Mouse (Mus musculus) cerebellum, adult 9-10 months (tissue): ENCODE data around the gene Dnajc25.

ENCODE experiments used
- DNase-seq: peaks from one replicate; pipeline ENCODE4 v3.0.0; 2022

Gene Dnajc25

DNA sequence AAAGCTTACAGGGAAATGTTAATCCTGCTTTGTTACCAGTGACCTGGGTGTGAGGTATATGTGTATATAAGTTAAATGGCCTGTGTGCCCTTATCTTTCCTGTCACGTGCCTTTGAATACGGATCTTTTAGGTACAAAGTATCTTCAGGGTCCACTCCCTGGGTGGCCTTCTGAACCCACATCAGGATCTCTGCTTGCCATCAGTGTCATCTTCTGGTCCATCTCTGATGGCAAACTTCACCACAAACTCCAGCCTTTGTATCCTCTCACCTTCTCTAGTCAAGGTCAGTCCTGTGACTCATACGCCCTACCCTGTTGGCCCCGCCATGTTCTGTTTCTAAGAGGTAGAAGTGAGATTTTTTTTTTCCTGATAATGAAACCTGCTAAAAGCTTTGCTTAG, at the start of gene Dnajc25:
Dnajc25 (plus strand) TSS at position 301 of the 400 bp plus-strand sequence.
- no peak for DNase-seq

DNA sequence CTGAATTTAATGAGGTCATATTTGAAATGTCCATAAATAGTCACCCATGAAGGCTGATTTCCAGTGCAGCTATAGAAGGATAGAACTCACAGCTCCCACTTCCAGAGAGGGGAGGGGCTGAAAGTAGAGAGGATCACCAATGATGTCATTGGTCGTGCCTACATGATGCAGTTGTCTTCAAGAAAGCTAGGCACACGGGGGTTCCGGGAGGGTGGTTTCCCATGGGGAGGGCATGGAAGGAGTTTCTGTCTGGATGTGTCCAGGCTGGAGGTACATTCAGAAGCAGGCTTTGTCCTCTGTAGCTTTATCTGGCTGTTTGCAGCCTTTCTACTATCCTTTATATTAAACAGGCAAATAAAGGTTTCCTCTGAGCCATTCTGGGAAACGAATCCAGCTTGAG, 46.5 kb upstream of the Dnajc25 start:
- no peak for DNase-seq

DNA sequence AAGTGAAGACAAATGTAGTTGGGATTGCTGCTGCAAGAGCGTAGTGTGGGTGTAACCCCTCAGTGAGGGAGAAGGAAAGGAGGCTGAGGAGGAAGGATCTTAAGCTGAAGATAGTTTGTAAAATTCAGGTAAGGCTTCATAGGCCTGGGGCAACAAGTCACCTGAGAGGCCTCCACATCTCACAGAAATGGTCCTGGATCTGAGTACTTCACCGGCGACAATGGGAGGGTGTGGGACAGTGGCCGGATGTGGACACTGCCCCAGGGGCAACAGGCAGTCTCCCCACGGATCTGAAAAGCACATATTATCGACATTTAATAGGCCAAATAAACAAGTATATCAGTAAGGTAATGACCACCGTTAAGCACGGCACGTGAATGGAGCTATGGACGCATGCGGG, 42.2 kb upstream of the Dnajc25 start:
- DNase-seq: no peak

DNA sequence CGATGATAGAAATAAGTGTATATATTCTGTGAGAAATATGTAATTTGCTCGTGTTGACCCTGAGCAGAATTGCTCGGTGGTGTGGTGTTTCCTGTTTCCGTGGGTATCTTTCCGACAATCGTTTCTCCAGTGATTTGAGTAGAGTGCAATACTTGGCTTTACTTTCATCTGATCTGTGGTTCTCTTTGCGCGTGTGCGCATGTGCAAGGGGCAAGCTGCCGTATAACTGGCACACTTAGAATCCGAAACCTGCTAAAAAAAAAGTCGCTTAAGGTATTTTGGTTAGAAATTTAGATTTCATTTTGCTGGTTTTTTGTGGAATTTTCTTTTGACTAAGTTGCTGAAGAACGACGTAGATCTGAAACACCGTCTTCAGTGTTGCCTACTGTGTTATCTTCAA, 33.1 kb upstream of the Dnajc25 start:
- no peak for DNase-seq

DNA sequence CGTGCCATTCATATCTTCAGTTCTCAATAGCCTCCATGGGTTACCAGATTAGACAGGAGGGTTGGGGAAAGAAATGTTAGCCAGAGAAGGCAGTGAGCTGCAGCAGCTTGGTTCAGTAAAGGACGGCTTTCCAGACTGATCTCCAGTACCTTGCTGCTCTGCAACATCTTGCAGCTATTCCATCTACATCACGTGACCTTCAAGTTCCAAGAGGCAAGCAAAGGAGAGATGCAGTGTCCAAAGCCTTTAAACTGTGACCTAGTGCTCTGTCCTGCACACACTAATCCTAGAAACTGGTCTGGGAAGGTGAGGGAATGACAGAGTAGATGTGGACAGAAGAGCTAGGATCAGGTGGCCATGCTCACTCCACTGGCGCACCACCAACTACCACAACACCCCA, 31.6 kb upstream of the Dnajc25 start:
- no peak for DNase-seq

DNA sequence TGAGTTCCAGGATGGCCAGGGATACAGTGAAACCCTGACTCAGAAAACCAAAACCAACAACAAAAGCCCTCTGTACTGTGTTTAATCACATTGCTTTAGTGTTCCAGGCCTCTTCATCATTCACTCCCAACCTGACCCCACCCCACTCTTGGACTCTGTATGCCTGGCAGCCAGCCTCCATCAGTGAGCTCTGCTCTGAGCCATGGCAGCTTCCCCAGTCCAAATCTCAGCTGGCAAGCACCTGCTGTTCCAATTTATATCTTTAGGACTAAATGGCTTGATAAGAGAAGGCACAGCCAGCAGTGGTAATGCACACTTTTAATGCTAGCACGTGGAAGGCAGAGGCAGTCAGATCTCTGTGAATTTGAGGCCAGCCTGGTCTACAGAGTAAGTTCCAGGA, 29.7 kb upstream of the Dnajc25 start:
- DNase-seq: no peak

DNA sequence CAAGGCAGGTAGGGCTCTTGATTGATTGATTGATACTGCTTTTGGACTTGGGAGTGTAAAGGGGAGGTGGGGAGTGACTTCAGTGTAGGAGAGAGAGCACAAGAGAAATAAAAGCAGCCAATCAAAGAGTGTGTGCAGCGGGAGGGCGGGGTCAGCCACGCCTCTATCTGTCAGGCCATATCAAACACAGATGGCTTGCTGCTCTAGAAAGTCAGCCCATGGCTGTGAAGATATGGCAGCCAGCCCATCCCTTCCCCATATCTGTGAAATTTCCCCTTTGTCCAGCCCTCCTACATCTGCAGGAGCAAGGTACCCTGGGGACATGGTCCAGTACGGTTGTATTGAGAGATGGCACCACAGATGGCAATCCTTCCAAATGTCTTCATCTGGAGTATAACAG, 24.2 kb upstream of the Dnajc25 start:
- DNase-seq: no peak

DNA sequence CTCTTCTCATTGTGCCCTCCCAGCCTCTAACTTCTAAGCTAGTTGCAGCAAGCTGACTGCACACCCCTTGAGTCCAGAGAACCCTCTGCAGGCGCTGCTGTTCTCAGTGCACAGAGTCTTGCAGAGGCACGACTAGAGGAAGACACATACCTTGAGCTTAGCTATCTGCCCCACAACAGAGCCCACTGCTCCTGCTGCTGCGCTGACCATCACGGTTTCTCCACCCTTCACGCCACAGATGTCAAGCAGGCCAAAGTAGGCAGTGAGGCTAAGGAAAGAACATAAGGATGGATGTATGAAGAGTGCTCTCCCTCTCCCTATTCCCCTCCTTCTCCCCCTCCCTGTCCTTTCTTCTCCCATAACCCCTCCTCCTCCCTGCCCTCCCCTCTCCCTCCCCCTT, 19.2 kb upstream of the Dnajc25 start:
- no peak for DNase-seq

DNA sequence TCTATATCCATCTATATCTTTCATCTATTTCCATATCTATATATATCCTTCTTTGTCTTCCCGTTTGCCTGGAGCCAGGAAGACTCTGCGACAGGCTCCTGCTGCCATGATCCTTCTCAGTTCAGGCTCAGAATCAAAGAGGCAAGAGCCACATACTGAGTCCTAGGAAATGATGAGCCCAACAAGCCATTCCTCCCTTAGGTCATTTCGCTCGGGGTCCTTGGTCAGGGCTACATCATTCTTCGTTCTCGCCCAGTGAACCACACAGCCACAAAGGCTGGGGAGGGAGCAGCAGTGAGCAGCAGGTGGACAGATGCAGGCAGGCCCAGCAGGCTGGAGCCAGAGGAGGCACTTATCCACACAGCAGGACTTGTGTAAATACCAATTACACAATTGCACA, 13.4 kb upstream of the Dnajc25 start:
- DNase-seq: no peak

DNA sequence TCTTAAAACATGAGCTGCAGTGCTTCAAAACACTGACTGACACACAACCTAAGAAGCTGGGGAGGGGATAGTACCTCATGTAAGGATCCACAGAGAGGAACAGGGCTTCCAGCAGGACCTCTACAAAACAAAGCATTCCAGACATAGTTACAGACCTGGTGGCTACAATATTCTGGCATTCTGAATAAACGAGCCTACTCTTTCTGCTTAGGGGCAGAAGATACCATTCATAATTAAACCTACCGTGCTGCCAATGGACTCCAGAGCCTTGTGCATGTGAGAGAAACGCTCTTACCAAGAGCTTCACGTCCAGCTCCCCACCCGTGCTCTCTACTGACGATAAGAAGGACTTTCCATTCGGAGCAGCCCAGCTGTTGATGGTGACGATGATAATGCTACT, 12.1 kb upstream of the Dnajc25 start:
- DNase-seq: no peak

DNA sequence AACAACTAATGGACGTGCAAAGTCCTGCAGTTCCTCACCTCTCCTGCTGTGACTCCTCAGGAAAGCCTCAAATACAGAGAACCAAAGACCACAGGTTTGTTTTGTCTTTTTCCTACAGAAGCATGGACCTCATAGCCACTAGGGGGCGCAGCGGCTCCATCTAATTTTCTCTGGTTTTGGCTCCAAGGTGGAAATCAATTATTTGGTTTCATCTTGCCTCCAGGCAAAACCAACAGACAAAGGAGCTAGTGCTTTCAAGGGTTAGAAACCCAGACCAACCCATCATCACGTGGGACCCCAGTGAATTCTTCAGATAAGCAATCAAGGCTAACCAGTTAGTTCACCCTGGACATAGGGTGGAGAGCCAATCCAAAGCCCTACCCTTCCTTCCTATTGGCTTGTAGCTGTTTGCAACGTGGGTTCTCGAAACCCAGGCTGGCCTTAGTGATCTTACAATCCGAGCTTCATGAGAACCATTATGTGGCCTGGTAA, 9.7 kb upstream of the Dnajc25 start:
- peak; percentile 72 for DNase-seq

DNA sequence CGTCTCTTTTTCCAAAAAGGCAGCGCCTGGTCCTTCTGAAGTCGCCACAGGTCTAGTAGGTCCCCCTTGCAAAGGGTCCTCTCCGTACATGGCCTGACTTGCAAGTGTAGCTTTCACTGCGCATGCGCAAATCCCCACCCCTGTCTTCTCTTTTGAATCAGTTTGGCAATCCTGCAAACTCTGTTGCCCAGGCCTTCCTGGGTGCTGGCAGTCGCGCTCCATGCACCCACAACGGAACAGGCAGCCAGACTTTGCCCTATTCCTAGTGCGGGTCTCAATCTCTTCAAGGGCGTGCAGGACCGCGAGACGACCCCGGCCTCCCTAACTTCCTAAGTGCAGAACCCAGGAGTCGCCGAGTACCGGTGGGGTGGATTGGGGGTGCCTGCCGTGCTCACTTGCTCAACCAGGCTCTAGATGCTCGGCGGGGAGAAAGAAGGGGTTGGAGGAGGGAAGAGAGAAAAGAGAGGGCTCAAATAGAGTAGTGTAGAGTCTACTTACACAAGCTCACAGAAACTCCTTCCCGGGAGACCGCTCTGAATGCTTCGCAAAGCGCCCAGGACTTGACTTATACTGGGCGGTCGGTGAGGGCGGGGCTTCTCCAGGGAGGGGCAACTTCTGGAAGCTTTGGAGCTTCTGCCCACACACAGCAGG, 8.2 kb upstream of the Dnajc25 start, which contains the start of gene Ptgr1:
Ptgr1 (minus strand) TSS at position 580 of the 651 bp plus-strand sequence.
- peak; percentile 67 for DNase-seq

DNA sequence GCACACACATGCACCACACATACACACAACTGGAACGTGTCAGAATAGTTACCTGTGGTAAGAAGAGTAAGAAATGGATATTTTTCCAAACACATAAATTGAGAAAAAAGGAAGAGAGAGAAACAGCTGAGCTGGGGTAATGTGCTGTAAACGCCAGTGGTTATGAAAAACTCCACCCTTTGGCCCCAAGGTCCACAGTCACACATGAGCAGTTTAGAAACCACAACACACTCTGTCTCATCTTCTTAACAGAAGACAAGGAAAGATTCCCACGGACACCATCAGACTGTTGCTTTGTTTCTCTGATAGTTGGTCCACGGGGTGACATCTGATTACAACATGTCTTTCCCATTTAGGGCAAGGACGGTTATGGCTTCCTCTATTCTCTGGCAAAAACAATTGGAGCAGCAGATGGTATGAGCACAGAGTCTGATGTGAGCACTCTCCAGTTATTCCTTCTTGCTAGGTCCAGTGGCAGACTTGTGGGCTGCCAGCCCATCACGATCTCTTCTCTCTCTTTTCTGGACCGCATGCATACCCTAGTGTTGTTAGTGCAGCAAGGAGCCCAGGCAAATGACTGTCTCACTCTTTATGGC, 5.5 kb upstream of the Dnajc25 start:
- no peak for DNase-seq

DNA sequence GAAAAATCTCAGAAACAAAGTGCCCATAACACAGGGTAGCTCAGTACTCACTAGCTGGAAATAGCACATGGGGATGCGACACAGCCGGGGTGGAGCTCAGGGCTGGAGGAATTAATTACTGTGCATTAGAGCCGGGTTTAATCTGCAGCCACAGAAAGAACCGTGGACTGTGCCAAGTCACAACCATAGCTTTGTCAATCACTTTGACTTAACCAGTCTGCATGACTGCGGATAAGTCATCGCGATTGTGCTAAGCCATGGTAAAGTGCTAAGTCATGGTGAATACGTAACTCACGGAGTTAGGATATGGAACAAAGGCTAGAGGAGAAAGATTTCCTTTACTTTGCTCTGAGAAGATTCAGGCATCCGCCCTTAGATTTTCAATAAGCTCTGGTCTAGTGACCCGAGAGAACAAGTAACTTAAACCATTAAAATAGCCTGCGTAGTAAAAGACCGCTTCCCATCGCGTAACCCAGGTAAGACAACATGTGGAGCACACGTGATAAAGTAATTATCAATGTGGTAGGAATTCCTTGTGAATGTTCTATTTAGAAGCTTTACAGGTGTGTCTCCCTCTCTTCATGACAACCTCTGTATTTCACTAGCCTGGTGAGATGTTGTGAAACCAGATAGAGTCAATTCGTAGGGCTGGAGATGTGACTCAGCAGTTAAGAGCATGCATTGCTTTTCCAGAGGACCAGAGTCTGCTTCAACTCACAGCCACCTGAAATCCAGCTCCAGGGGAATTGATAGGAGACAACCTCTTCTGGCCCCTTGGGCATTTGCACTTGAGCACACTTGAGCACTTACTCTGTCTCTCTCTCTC, 4.0 kb upstream of the Dnajc25 start:
- DNase-seq: no peak

DNA sequence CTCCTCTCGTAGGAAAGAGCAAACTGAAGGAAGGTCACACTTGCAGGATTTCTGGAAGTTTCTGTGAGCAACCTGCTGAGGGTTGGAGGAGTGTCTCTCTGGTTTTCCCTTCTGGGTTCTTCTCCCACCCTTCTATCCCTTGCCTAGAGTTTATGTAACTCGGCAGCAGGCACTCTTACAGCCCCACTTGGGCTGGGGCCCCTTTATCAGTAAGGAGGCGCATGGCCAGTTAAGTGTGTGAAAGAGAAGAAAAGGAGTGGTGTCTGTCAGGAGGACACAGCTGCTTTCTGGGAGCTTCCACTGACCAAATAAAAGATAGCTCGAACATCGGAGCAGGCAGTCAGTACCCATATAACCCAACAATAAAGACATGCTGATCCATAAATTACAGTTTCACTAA, 2.7 kb upstream of the Dnajc25 start:
- no peak for DNase-seq

DNA sequence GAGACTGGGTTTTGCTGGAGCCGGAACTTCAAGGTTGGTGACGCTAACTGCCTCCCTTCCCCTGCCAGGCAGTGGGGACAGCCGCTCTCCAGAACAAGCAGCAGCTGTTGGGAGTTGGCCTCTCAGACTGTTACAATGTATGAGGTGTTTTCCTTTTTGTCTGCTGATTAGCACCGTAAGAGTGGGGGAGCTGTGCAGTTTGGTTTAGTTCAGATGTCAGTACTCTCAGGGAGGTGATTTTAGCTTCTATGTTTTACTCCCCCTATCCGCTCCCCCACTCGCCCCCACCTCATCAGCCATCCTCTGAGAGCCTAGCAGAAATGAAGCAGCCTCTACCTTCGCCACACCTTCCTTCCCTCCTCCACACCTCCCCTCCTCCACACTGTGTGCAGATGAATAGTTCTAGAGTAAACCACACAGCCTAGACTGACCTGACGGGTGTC, 410 bp downstream of the Dnajc25 start:
- no peak for DNase-seq

DNA sequence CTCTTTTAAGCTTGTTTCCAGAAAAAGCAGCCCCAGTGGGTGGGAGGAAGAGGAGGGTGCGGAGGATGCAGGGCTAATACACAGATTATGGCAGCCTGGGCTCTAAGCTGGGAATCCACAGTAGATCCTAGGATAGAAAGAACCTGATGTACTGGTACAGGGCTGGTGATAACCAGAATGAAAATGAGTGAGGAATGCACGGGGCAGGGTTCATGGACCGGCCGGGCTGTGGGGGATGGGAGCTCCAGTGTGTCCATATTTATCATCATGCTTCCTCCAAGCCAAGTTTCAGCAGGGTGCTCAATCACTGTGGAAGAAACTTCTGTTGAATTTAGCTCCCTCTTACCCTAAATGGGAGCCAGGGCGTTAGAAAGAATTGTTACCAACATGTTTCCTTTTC, 2.2 kb downstream of the Dnajc25 start:
- no peak for DNase-seq

DNA sequence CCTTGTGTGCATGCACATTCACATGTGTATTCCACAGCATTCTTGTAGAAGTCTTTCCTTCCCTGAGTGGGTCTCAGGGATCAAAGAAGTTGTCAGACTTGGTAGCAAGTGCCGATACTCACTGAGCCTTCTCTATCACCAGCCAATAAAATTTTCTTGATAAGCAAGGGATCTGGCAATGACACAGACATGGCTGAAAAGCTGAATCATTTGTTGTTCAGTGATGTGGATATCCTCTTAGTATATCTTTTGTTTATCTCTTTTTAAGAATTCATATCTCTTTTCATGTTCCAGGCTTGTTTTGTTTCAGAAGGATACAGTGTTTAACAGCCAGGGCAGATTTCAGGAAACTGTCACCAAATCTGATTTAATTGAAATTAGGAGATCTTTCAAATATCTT, 3.8 kb downstream of the Dnajc25 start:
- no peak for DNase-seq

DNA sequence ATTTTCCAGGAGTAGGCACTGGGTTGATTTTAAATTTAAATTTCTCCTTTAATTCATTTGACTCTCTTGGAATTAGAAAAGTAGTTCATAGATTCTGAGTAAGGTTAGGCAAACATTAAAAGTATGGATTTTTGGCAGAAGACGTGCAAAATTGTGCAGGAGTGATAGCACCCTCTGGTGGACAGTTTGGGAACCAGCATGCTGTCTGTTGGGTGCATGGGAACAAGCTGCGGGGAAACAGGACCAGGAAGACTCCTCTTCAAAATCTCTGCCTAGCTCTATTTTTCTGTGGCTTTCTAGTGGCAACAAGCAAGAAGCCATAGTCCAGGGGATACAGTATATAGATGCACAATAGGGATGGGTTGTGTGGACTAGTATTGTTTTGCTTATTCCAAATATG, 4.8 kb downstream of the Dnajc25 start:
- peak; percentile 79 for DNase-seq

DNA sequence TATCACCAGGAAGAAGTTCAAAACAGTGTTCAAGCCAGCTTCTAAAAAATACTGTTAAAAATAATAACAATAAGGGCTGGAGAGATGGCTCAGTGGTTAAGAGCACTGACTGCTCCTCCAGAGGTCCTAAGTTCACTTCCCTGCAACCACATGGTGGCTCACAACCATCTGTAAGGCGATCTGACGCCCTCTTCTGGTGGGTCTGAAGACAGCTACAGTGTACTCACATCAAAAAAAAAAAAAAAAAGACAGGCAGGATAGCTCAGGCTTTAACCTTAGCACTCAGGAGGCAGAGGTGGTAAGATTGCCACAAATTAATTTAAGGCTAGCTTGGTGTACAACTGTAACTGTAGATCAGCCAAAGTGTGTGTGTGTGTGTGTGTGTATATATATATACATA, 5.8 kb downstream of the Dnajc25 start:
- no peak for DNase-seq

DNA sequence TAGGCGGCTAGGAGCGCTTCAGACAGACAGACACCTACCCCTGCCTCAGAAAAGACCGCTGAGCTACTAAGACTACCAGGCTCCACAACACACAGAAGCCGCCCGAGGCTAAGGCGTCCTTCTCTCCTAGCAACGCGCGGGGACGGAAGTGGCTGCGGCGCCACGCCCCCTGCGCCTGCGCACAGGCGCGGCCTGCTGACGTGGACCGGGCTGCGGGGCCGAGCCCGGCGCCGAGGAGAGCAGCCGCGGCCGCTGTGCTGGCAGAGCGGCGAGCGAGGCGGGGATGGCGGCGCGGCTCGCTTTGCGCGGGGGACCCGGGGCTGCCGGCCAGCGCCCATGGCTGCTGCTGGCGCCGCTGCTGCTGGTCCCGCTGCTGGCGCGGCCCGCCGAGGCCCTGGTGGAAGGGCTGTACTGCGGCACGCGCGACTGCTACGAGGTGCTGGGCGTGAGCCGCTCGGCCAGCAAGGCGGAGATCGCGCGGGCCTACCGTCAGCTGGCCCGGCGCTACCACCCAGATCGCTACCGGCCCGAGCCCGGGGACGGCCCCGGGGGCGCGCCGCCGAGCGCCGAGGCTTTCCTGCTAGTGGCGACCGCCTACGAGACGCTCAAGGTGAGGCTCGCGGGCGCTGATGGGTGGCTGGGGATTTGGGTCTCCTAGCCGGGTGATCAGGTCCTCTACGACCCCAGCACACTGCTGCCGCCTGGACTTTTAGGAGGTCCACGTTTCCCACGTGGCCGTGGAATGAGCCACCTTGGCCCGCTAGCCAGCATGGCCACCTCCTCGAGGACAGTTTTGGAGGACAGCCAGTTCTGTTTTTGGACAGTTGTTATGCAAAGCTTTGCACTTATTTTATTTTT, 8.3 kb downstream of the Dnajc25 start, which contains the start of gene Gm20503:
Gm20503 (plus strand) TSS at position 263 of the 858 bp plus-strand sequence.
- peak; percentile 88 for DNase-seq

DNA sequence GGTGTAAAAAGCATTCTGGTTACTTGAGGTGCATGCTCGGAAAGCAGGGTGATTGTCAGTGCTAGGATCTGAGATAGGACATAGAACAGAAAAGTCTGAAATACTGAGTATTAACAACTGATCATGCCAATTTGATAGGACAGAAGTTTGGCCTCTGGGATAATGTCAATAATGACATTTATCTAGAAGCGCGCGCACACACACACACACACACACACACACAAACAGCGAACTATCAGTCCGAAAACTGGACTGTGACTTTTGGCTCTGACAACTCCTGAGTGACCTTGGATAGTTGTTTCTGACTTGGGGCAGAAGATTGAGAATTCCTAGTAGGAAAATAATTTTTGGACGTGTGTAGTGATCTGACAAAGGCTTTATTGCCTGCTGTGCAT, 8.9 kb downstream of the Dnajc25 start:
- no peak for DNase-seq

DNA sequence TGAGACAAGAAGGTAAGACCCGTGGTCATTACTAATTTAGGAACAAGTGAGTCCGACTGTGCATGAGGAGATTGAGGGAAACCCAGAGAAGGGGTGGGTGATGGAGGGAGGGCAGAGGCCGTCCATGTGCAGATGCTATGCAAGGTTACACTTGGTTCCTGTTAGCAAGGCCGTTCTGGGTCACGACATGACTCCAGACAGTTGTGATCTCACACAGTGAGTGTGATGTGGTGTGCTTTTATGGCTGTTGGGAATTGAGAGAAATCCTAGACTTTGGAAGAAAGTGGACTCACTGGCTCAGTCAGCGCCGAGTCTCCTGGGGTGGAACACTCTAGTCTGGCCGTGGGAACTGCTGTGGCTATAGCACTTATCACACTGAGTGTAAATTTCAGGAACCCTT, 11.3 kb downstream of the Dnajc25 start:
- no peak for DNase-seq
